Mouse (Mus musculus) brown adipose tissue, adult 24 weeks (tissue): ENCODE results near the gene Tef. TPM values are rescaled to one million over a fixed set of nuclear protein-coding genes. Genes with fewer than 3 reads are reported as not detected.

ENCODE experiments used
- H3K27ac ChIP-seq: fragments of 200-500 bp; replicated peaks from 2 replicates; pipeline ENCODE4 v1.5.1; 2012; ENCODE audit warnings: low read depth, mild to moderate bottlenecking, low read length
- H3K4me1 ChIP-seq: fragments of 200-500 bp; 2 replicates; pipeline ENCODE4 v1.6.1; 2012; ENCODE audit warnings: low read length, mixed read lengths; ENCODE audit not compliant: control insufficient read depth, insufficient read depth, insufficient read length
- H3K4me3 ChIP-seq: fragments of 200-500 bp; 2 replicates; pipeline ENCODE4 v1.5.1; 2012; ENCODE audit warnings: low read depth, mild to moderate bottlenecking, low read length, moderate library complexity; ENCODE audit not compliant: insufficient read depth
- polyA plus RNA-seq: library from polyadenylated mRNA; stranded (reverse); fragments of >200 nt; gene quantifications from 2 replicates; pipeline ENCODE4 v1.2.4, GENCODE M21; 2012; ENCODE audit not compliant: missing spikeins, insufficient read depth, insufficient read length

The Tef gene
- polyA plus RNA-seq, 1 experiment: 33.0 TPM

- H3K4me3 ChIP-seq: peak within 1 kb of the TSS; percentile 94
- peak within 1 kb of the TSS; percentile 100 for H3K27ac ChIP-seq
- H3K4me1 ChIP-seq: no peaks in the 10 kb centered on the region
These were observed 56.5 kb downstream of the Tef start, which contains the start of gene Tob2 for GRCm38 (mm10) chr15:81858517-81859329. Gene Tob2 (minus strand): TSS chr15:81858796.

GRCm38 (mm10) chr15:81859330-81860255 lies 57.4 kb downstream of the Tef start:
- Histone ChIP-seq H3K4me3 (peak overlapping the region; percentile 94), H3K4me1 (no peaks in the 10 kb centered on the region), H3K27ac (peak overlapping the region; percentile 100)

GRCm38 (mm10) chr15:81860471-81861135 lies 58.4 kb downstream of the Tef start:
- Histone ChIP-seq H3K27ac (peak overlapping the region; percentile 71), H3K4me3 (no peak overlapping the region), H3K4me1 (no peaks in the 10 kb centered on the region)

GRCm38 (mm10) chr15:81864238-81864637 lies 62.0 kb downstream of the Tef start:
- Histone ChIP-seq H3K4me3 (no peak overlapping the region), H3K27ac (no peak overlapping the region), H3K4me1 (no peaks in the 10 kb centered on the region)

GRCm38 (mm10) chr15:81869985-81870384 lies 67.8 kb downstream of the Tef start:
- Histone ChIP-seq H3K27ac (no peak overlapping the region), H3K4me1 (0 out of 2 replicates have a peak, but pooled peaks cover 3% of the 10 kb centered on the region), H3K4me3 (no peak overlapping the region)

GRCm38 (mm10) chr15:81871604-81872261 lies 69.5 kb downstream of the Tef start, which contains the start of gene Phf5a:
Gene Phf5a (minus strand): TSS chr15:81871911.
- peak within 1 kb of the TSS; percentile 99 for H3K27ac ChIP-seq
- H3K4me3 ChIP-seq: peak within 1 kb of the TSS; percentile 74
- 0 out of 2 replicates have a peak, but pooled peaks cover 3% of the 10 kb centered on the region for H3K4me1 ChIP-seq

- H3K4me1 ChIP-seq: 0 out of 2 replicates have a peak, but pooled peaks cover 3% of the 10 kb centered on the region
These were observed 70.3 kb downstream of the Tef start, which contains the start of gene Aco2 for GRCm38 (mm10) chr15:81872262-81873136. Gene Aco2 (plus strand): TSS chr15:81872309.

More at GRCm38 (mm10) chr15:81872262-81873136, 70.3 kb downstream of the Tef start, which contains the start of gene Aco2:
- Histone ChIP-seq H3K27ac (peak within 1 kb of the TSS; percentile 99), H3K4me3 (peak within 1 kb of the TSS; percentile 74)

Other genes starting within 250 kb of the Tef start
- 14.3 and 15.8 TPM in 2 replicates for gene Ep300, start 217.1 kb upstream of the Tef start, polyA plus RNA-seq
- 6.4 and 7.0 TPM in 2 replicates for gene L3mbtl2, start 138.5 kb upstream of the Tef start, polyA plus RNA-seq
- 3.3 and 6.2 TPM in 2 replicates for gene Chadl, start 105.1 kb upstream of the Tef start, polyA plus RNA-seq
- gene Zc3h7b, start 57.4 kb upstream of the Tef start, polyA plus RNA-seq: 25.1 and 32.4 TPM in 2 replicates
- gene Rangap1, start 56.9 kb upstream of the Tef start, polyA plus RNA-seq: 15.0 and 18.8 TPM in 2 replicates
- gene Tob2, start 56.4 kb downstream of the Tef start, polyA plus RNA-seq: 79.0 and 87.4 TPM in 2 replicates
- 42.4 and 46.3 TPM in 2 replicates for gene Phf5a, start 69.5 kb downstream of the Tef start, polyA plus RNA-seq
- gene Aco2, start 69.9 kb downstream of the Tef start, polyA plus RNA-seq: 3,633 and 4,102 TPM in 2 replicates
- 2.8 and 13.2 TPM in 2 replicates for gene Polr3h, start 123.8 kb downstream of the Tef start, polyA plus RNA-seq
- gene Csdc2, start 134.3 kb downstream of the Tef start, polyA plus RNA-seq: not detected in 2 replicates
- 86.8 and 130 TPM in 2 replicates for gene Pmm1, start 158.5 kb downstream of the Tef start, polyA plus RNA-seq
- not detected in 2 replicates for gene 1700029P11Rik, start 178.1 kb downstream of the Tef start, polyA plus RNA-seq
- 119 and 145 TPM in 2 replicates for gene Xrcc6, start 185.4 kb downstream of the Tef start, polyA plus RNA-seq
- gene Desi1, start 231.4 kb downstream of the Tef start, polyA plus RNA-seq: 5.1 and 9.2 TPM in 2 replicates
- gene Snu13, start 245.2 kb downstream of the Tef start, polyA plus RNA-seq: 88.5 and 124 TPM in 2 replicates